Mouse (Mus musculus): ENCODE data around the gene Idua.

Idua gene

DNA sequence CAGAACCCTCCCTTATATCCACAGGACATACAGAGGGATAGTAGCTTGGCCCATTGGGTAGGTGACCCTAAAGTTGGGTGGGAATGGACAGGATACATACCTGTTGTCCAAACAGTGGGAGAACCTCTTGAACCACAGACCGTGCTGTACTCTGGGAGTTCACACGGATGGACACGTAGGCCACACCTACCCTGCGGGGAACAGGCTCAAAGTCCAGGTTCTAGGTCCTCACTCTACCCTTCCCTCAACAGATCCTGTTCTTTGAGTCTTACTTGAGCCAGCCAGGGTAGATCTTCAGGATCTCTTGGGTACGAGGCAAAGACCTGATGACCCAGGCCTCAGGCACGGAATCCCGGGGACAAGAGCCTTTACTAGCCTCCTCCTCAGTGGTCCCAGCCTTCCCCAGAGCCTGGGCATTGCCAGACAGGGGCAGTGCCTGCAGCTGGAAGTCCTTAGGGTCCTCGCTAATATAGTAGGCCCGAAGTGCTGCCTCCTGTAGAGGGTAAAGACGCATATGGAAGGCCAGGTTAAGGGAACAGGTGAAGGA is 5.6 kb upstream of the Idua start:
- DNase-seq (ENCODE audit: extremely low spot score, low read depth, low spot score), result no peak

GRCm38 (mm10) chr5:108655381-108655780 is 4.8 kb upstream of the Idua start:
- DNase-seq (ENCODE audit: extremely low spot score, low read depth, low spot score), result no peak

DNA sequence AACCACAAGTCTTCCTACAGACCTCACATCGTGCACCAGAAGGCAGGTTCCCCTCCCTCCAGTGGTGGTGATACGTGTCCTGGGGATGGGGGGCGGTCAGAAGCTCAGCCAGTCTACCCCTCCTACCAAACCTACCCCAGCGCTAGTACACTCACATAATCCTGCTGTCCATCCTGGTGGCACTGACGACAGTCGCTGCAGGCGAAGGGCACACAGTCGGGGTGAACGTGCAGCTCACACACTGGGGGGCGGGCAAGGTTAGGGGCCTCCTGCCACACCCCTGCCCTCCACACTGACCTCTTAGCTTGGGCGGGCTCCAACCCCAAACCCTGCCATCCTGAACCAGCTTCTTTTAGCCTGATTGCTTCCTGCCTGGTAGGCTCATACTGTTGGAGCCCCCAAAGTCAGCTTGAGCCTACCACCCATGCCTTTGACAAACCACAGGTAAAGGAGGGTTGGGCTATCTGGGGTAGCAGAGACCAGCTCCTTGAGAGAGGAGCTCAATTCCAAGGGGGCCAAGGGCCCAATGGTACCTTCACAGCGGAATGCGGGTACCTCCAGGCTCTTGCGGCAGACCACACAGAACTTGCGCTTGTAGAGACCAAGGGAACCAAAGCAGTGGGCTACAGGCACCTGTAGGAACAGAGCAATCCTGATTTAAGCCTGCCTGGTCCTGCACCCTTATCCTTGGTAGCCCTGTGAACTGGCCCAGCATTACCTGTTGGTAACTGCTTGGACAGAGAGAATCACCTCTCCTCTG is 4.1 kb upstream of the Idua start:
- no peak for DNase-seq (ENCODE audit: extremely low spot score, low read depth, low spot score)

GRCm38 (mm10) chr5:108657406-108657805 is 2.7 kb upstream of the Idua start:
- no peak for DNase-seq (ENCODE audit: extremely low spot score, low read depth, low spot score)

DNA sequence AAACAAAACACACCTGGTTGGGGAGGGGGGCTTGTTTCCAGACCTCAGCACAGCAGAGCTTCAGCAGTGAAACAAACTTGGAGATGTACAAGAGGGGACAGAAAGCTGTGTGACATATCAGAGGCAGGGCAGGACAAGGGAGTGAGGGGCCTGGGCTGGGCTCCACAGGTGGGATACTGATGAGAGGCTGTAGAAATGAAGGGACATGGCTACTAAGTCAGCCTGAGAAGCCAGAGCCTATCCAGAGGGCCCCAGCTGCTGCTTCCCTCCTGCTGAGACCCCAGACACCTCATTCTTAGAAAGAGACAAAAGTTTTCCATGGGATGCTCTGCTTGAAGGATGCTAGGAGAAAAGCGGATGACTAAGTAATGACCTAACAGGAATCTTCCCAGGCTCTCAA is 1.5 kb upstream of the Idua start:
- DNase-seq (ENCODE audit: extremely low spot score, low read depth, low spot score), result no peak

GRCm38 (mm10) chr5:108660632-108661268 is 619 bp downstream of the Idua start:
- no peak for DNase-seq (ENCODE audit: extremely low spot score, low read depth, low spot score)

- no peak for DNase-seq (ENCODE audit: extremely low spot score, low read depth, low spot score)
Measured at GRCm38 (mm10) chr5:108662772-108663171, 2.6 kb downstream of the Idua start.

GRCm38 (mm10) chr5:108665066-108665465 is 4.9 kb downstream of the Idua start:
- DNase-seq (ENCODE audit: extremely low spot score, low read depth, low spot score), result no peak

DNA sequence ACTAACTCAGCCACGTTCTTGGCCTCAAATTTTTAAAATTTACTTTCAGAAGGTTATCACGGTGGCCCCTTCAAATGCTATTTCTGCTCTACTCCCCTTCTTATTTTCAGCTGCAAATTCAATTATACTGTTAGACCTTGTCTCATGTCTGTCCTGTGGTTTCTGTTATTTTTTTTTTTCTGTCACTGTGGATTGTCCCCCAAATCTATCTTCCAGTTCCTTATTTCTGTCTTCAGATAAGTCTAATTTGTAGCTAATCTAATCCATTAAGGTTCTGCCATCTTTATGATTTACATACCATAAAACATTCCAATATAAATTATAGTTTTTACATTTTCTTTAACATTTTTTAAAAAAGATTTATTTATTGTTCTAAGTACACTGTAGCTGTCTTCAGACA is 7.2 kb downstream of the Idua start:
- no peak for DNase-seq (ENCODE audit: extremely low spot score, low read depth, low spot score)

GRCm38 (mm10) chr5:108668387-108668932 is 8.3 kb downstream of the Idua start:
- DNase-seq (ENCODE audit: extremely low spot score, low read depth, low spot score), result no peak

DNA sequence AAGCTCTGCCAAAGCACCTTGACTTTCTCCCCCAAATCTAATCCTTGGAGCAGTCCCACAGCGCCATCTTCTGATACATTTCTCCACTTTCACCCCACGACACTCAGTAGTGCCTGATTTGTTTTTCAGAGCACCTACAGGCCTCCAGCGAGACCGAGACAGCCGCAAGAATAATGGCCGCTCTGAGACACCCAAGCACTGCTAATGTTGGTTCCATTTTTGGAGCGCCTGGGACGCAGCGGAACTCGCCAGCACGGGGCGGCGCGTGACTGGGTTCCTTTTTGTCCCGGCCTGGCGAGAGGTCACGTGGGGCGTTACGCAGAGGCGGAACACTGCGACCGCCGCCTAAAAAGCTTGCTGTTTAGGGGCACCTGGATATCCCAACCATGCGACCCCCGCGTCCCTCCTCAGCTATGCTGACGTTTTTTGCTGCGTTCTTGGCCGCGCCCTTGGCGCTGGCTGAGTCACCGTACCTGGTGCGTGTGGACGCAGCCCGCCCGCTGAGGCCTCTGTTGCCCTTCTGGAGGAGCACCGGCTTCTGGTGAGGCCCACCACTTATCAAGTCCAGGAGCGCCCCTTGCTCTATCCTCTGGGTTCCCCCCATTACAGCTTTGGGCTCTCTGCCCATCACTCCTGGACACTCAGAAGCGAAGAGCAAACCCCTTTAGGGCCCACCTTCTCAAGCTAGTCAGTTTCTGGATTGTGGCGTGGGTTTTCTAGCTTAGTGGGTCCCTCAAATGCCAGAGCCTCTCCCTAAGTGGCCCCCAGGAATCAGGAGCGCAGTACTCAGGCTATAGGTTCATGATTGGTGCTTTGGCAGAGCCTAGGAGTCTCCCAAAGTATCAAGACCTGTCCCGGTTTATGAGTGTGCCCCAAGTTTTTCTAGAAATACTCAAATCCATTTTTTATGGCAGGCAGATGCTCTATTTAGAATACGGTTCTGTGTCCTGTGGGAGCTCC is 9.1 kb downstream of the Idua start, which contains the start of gene Dgkq:
Dgkq (minus strand) TSS at position 696 of the 960 bp plus-strand sequence.
- peak; percentile 76 for DNase-seq (ENCODE audit: extremely low spot score, low read depth, low spot score)

GRCm38 (mm10) chr5:108669986-108670385 is 9.9 kb downstream of the Idua start:
- no peak for DNase-seq (ENCODE audit: extremely low spot score, low read depth, low spot score)

GRCm38 (mm10) chr5:108670785-108671184 is 10.7 kb downstream of the Idua start:
- DNase-seq (ENCODE audit: extremely low spot score, low read depth, low spot score), result no peak

- DNase-seq (ENCODE audit: extremely low spot score, low read depth, low spot score), result no peak
Measured at GRCm38 (mm10) chr5:108671757-108672156, 11.6 kb downstream of the Idua start.

DNA sequence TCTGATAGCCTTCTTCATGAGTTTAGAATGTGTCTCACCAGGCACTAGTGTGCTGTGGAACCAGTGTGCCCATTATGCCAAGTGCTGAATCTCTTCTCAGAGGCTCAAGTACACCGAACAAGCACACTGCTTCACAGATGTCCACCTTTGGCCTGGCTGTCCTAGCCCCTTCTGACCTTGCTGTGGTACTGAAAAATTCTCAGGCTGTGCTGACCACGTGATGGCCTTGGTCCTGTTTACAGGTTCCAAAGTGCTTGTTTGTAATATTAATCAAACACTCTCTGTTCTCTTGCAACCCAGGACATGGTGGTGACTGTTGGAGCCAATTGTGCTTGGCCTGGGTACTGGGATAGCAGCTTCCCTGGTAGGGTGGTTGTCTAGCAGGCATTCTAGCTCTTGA is 14.5 kb downstream of the Idua start:
- DNase-seq (ENCODE audit: extremely low spot score, low read depth, low spot score), result no peak

DNA sequence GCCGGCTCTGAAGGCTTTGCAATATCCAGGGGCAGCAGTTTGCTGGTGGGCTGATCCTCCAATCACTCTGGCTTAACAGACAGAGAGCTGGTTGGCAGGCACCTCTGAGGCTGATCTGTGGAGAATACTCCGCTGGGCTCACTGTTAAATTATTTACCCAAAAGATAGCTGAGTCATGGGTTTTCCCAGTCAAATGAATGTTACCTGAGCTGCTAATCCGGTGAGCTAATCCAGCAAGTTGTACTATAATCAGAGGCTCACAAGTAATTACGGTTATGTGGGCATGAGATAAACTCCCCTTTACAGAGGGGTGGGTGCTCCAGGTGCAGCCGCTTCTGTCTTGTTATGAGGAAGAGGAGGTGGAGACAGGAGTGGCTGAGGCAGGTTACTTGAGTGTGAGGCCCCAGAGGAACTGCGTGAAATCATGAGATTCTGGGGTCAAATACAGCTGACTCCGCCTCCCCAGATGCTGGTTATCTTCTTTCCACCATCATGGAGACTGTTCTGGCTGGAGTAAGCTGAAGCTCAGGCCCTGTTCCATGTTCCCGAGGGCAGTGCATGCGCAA is 15.2 kb downstream of the Idua start, which contains the start of gene Slc26a1:
Slc26a1 (minus strand) TSS at position 319 of the 566 bp plus-strand sequence.
- DNase-seq (ENCODE audit: extremely low spot score, low read depth, low spot score), result no peak

- no peak for DNase-seq (ENCODE audit: extremely low spot score, low read depth, low spot score)
Measured at GRCm38 (mm10) chr5:108676772-108677498, 16.8 kb downstream of the Idua start.

GRCm38 (mm10) chr5:108677605-108678295 is 17.6 kb downstream of the Idua start:
- DNase-seq (ENCODE audit: extremely low spot score, low read depth, low spot score), result no peak

- DNase-seq (ENCODE audit: extremely low spot score, low read depth, low spot score), result no peak
Measured at GRCm38 (mm10) chr5:108678296-108678854, 18.2 kb downstream of the Idua start.

Measured in hindlimb bud, embryonic 11.5 days (tissue).